Mouse (Mus musculus): ENCODE measurements around the gene Kdm4b.

DNA sequence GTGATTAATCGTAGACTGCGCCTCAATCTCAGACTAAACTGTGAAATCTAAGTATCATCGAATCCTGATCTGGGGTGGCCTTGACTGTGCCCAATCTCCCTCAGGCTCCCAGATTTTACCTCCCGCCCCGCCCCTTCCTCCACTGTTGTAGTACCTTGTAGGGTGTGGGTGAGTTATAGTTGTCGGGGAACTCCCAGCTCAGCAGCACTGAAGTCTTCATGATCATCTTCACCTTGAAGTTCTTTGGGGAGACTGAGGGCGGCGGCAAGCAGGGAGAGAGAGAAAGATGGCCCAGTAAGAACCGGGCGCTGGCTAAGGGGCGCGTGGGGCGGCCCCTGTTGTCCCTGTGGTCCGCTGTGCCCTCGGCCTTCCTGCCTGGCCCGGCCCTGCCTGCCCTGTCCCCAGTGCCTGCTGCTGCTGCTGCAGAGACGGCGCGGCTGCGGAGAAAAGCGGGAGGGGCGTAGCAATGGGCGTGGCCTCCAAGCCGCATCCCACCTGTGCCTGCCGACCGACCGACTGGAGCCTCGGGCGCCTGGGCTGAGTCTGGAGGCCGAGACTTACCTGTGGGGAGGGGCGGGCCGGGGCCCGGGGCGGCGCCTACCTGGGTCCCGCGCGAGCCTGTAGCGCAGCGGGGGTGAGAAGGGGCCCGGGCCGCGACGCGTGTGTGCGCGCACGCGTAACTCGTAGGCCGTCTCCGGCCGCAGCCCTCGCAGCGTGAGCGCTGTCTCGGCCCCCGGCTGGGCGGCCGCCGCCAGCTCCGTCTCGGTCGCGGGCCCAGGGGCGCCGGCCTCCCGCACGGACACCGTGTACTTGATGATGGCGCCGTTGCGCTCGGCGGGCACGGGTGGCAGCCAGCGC lies 99.1 kb downstream of the Kdm4b start:
- TF ChIP-seq POLR2A (IDR thresholded peaks at IDR 0.05; ENCODE audit: extremely low read depth, insufficient read depth, low read length) (no peak), CTCF (IDR thresholded peaks at IDR 0.05; ENCODE audit: low read depth, low read length) (no peak)

Data from liver, adult 2 months (tissue).